Mouse (Mus musculus): Measurements from ENCODE around the gene Mrpl54. TPM values are rescaled to one million over a fixed set of nuclear protein-coding genes. Genes with fewer than 3 reads are reported as not detected.
A peak's percentile ranks its signal among the peaks of the same experiment; 100 is the strongest.

The Mrpl54 gene
- polyA plus RNA-seq, 1 experiment from 2014 or later = 134 TPM

- H3K36me3 ChIP-seq = no peaks in the 10 kb centered on the region
- H3K27me3 ChIP-seq = peaks cover 13% of the 10 kb centered on the region
- DNase-seq = no peak
- H3K4me2 ChIP-seq = peak overlapping the region; percentile 95
- no peaks in the 10 kb centered on the region for H3K9me3 ChIP-seq (replicated peaks)
- WGBS (ENCODE audit: insufficient replicate concordance) = 2% methylated on average over 25 of the region's 25 CpGs
- no peak for ATAC-seq (ENCODE audit: low read depth)
- peak overlapping the region; percentile 85 for H3K9ac ChIP-seq
- H3K4me3 ChIP-seq (replicated peaks) = peak overlapping the region; percentile 76
- H3K4me1 ChIP-seq (replicated peaks) = peaks cover 83% of the 10 kb centered on the region
- H3K27ac ChIP-seq = peak overlapping the region; percentile 85
Observed at GRCm38 (mm10) chr10:81293334-81294030, 26.7 kb upstream of the Mrpl54 start.

DNA sequence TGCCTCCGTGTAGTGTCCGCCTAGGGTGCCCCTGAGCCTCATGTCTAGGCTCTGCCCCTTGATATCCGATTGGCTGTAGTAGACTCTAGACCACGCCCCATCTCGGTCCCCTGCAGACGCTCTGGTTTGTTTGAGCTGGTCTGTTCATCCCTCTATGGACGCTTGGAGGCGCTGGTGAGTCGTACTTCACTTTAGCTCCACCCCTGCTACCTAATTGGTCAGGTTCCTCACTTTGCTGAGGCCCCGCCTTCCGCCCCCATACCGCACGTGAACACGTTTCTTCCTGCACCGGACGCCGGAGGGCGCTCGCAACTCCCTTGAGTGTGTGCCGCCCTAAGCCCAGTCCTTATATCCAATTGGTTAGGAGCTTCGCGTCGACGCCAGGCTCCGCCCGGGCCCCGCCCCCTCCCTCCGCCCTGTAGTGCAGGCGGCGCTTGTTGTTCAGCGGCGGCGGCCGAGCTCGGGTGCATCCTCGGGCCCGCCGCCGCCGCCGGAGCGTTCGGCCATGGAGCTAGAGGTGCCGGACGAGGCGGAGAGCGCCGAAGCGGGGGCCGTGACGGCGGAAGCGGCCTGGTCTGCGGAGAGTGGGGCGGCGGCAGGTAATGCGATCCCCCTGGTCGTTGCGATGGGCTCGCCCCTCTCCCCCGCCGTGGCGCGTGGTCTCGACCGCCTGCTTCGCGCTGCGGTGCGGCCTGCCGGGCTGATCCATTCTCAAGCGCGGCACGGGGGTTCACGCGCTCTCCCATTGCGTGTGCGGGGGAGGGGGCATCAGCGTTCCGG, 26.0 kb upstream of the Mrpl54 start, which contains the start of gene Pip5k1c:
Gene Pip5k1c (plus strand): TSS at position 410 of the 780 bp plus-strand sequence.
- Histone ChIP-seq H3K9me3 (replicated peaks) (no peaks in the 10 kb centered on the region), H3K27ac (peak within 1 kb of the TSS; percentile 85), H3K4me3 (replicated peaks) (peak within 1 kb of the TSS; percentile 76), H3K4me2 (peak within 1 kb of the TSS; percentile 95), H3K9ac (peak within 1 kb of the TSS; percentile 85), H3K27me3 (peaks cover 13% of the 10 kb centered on the region), H3K4me1 (replicated peaks) (peaks cover 82% of the 10 kb centered on the region), H3K36me3 (no peaks in the 10 kb centered on the region)
- under 1% methylated on average over 64 of the region's 80 CpGs for WGBS (ENCODE audit: insufficient replicate concordance)
- DNase-seq (peak; percentile 100), ATAC-seq (ENCODE audit: low read depth) (peak; percentile 93)

GRCm38 (mm10) chr10:81291511-81292104, 24.9 kb upstream of the Mrpl54 start, which contains the start of gene Tjp3:
Gene Tjp3 (minus strand): TSS chr10:81291581.
- ATAC-seq (ENCODE audit: low read depth) = no peak
- 47% methylated on average over 9 of the region's 9 CpGs for WGBS (ENCODE audit: insufficient replicate concordance)

DNA sequence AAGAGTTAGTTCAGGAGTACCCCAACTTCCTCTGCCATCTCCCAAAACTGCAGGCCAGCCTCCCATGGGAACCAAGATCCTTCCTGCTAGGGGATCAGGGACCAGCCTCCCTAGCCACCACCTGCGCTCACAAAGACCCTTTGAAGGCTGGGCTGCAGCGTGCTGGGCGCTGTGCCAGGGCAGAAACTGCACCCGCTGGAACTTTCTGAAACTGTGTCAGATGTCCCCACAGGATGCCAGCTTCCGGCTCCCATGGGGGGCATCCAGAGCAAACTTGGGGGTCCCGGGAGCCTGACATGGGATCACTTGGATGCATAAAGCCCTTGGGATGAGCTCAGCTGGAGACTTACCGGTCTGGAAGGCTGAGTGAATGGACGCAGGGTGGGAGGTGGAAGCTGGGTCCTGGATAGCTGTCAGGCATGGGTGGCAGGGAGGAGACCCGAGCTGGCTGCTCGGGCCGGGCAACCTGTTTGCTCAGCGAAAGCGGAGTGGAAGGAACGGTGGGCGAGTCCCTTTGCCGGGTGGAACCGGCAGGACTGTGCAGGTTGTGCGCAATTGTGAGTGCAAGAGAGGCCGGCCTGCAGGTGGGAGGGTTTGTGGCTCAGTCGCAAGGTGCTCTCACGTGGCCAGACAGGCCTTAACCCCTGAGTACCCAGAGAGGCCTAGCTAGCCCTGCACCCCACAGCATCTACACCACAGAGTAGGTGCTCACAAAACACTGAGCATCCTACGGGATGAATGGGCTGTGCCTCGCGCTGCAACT, 24.1 kb upstream of the Mrpl54 start:
- no peaks in the 10 kb centered on the region for H3K36me3 ChIP-seq
- no peaks in the 10 kb centered on the region for H3K9me3 ChIP-seq (replicated peaks)
- H3K4me2 ChIP-seq = peak overlapping the region; percentile 3; the same call in 1 of the 2 replicates
- H3K27me3 ChIP-seq = peaks cover 17% of the 10 kb centered on the region
- ATAC-seq (ENCODE audit: low read depth) (no peak), DNase-seq (no peak)
- no peak overlapping the region for H3K4me3 ChIP-seq (replicated peaks)
- H3K27ac ChIP-seq = no peak overlapping the region
- 56% methylated on average over 24 of the region's 24 CpGs for WGBS (ENCODE audit: insufficient replicate concordance)
- H3K9ac ChIP-seq = no peak overlapping the region
- H3K4me1 ChIP-seq (replicated peaks) = peaks cover 77% of the 10 kb centered on the region

More at GRCm38 (mm10) chr10:81291511-81292104, 24.9 kb upstream of the Mrpl54 start, which contains the start of gene Tjp3:
- no peak for DNase-seq
- Histone ChIP-seq H3K4me1 (replicated peaks) (peaks cover 77% of the 10 kb centered on the region), H3K36me3 (no peaks in the 10 kb centered on the region), H3K9me3 (replicated peaks) (no peaks in the 10 kb centered on the region), H3K27ac (peak within 1 kb of the TSS; percentile 60), H3K9ac (no peak within 1 kb of the TSS), H3K4me3 (replicated peaks) (0 out of 2 replicates have a peak within 1 kb of the TSS, but pooled peaks have one; percentile 1), H3K27me3 (peaks cover 13% of the 10 kb centered on the region), H3K4me2 (peak within 1 kb of the TSS; percentile 33)

- Histone ChIP-seq H3K36me3 (no peaks in the 10 kb centered on the region), H3K4me1 (replicated peaks) (peaks cover 77% of the 10 kb centered on the region), H3K4me3 (replicated peaks) (no peak overlapping the region), H3K27ac (no peak overlapping the region), H3K9me3 (replicated peaks) (no peaks in the 10 kb centered on the region), H3K9ac (no peak overlapping the region), H3K4me2 (no peak overlapping the region), H3K27me3 (peaks cover 27% of the 10 kb centered on the region)
- no peak for DNase-seq
- WGBS (ENCODE audit: insufficient replicate concordance) = 57% methylated on average over 14 of the region's 14 CpGs
- no peak for ATAC-seq (ENCODE audit: low read depth)
Observed at GRCm38 (mm10) chr10:81289811-81290210, 23.1 kb upstream of the Mrpl54 start.

- DNase-seq = peak; percentile 47
Observed at GRCm38 (mm10) chr10:81289278-81289677, 22.5 kb upstream of the Mrpl54 start.

DNA sequence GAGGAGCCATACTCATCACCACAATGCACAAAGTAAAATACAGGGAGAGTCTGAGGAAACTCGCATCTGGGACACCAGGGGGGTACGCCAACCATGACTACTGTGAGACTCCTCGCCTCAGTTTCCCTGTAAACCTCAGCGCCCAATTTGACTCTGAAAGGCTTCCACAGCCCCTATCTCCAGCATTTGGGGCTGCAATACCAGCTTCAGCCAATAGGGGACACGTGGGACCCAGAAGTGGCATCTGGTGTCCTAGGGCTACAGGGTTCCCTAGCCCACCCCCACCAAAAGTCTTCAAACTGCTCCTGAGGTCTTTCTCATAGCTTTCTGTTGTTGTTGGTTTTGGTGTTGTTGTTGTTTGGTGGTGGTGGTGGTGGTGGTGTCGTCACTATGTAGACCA, 21.9 kb upstream of the Mrpl54 start:
- H3K27me3 ChIP-seq = peaks cover 39% of the 10 kb centered on the region
- ATAC-seq (ENCODE audit: low read depth) (no peak), DNase-seq (no peak)
- H3K36me3 ChIP-seq = no peaks in the 10 kb centered on the region
- H3K4me2 ChIP-seq = no peak overlapping the region
- no peak overlapping the region for H3K27ac ChIP-seq
- H3K4me3 ChIP-seq (replicated peaks) = no peak overlapping the region
- H3K4me1 ChIP-seq (replicated peaks) = peaks cover 67% of the 10 kb centered on the region
- H3K9ac ChIP-seq = no peak overlapping the region
- WGBS (ENCODE audit: insufficient replicate concordance) = 24% methylated on average over 6 of the region's 6 CpGs
- H3K9me3 ChIP-seq (replicated peaks) = no peaks in the 10 kb centered on the region

More at GRCm38 (mm10) chr10:81289278-81289677, 22.5 kb upstream of the Mrpl54 start:
- Histone ChIP-seq H3K4me2 (no peak overlapping the region), H3K9me3 (replicated peaks) (no peaks in the 10 kb centered on the region), H3K27ac (no peak overlapping the region), H3K4me1 (replicated peaks) (peaks cover 74% of the 10 kb centered on the region), H3K27me3 (peaks cover 33% of the 10 kb centered on the region), H3K4me3 (replicated peaks) (no peak overlapping the region), H3K36me3 (no peaks in the 10 kb centered on the region), H3K9ac (no peak overlapping the region)
- no peak for ATAC-seq (ENCODE audit: low read depth)
- 8% methylated on average over 7 of the region's 7 CpGs for WGBS (ENCODE audit: insufficient replicate concordance)

DNA sequence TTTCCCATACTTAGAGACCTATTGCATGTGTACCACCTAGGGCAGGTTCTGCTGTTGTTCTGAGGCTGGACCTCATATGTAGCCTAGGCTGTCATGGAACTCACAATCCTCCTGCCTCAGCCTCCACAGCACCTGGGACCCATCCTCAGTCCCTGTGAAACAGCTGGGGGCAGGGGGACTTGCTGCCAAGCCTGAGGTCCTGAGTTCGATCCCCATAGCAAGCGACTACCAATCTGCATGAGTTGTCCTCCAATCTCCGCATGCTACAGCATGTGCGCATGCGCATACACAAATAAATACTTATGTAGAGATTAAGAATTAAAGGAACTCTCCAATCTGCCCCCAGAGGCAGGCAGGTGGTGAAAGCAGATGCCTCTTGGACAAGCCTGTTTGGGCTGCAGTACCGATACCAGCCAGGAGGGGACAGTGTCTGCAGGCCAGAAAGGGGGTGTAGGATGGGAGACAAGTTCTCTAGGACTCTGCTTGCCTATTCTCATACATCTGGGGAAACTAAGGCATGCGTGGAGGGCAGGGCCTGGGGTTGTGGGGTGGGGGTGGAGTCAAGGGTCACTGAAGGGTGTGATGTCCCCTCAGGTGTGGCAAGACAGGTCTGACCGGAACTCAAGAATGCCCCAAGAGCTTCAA, 20.9 kb upstream of the Mrpl54 start:
- Histone ChIP-seq H3K36me3 (no peaks in the 10 kb centered on the region), H3K4me2 (no peak overlapping the region), H3K9me3 (replicated peaks) (no peaks in the 10 kb centered on the region), H3K27ac (no peak overlapping the region), H3K4me3 (replicated peaks) (no peak overlapping the region), H3K9ac (no peak overlapping the region), H3K27me3 (peaks cover 49% of the 10 kb centered on the region), H3K4me1 (replicated peaks) (peaks cover 62% of the 10 kb centered on the region)
- ATAC-seq (ENCODE audit: low read depth) (no peak), DNase-seq (peak; percentile 63)
- 52% methylated on average over 8 of the region's 8 CpGs for WGBS (ENCODE audit: insufficient replicate concordance)

GRCm38 (mm10) chr10:81286586-81286985, 19.9 kb upstream of the Mrpl54 start:
- H3K4me3 ChIP-seq (replicated peaks) = peak overlapping the region; percentile 53; the same call in 1 of the 2 replicates
- H3K4me2 ChIP-seq = peak overlapping the region; percentile 74; the same call in 1 of the 2 replicates
- H3K9me3 ChIP-seq (replicated peaks) = no peaks in the 10 kb centered on the region
- DNase-seq (no peak), ATAC-seq (ENCODE audit: low read depth) (no peak)
- no peaks in the 10 kb centered on the region for H3K36me3 ChIP-seq
- H3K9ac ChIP-seq = no peak overlapping the region
- no peak overlapping the region for H3K27ac ChIP-seq
- H3K4me1 ChIP-seq (replicated peaks) = peaks cover 53% of the 10 kb centered on the region
- 34% methylated on average over 6 of the region's 6 CpGs for WGBS (ENCODE audit: insufficient replicate concordance)
- H3K27me3 ChIP-seq = peaks cover 59% of the 10 kb centered on the region

GRCm38 (mm10) chr10:81285694-81286450, 19.1 kb upstream of the Mrpl54 start:
- DNase-seq = peak; percentile 83
- Histone ChIP-seq H3K4me2 (peak overlapping the region; percentile 74), H3K9ac (peak overlapping the region; percentile 64), H3K27ac (0 out of 2 replicates have a peak overlapping the region, but pooled peaks have one; percentile 34), H3K4me1 (replicated peaks) (peaks cover 46% of the 10 kb centered on the region), H3K4me3 (replicated peaks) (peak overlapping the region; percentile 53), H3K27me3 (peaks cover 65% of the 10 kb centered on the region), H3K36me3 (no peaks in the 10 kb centered on the region), H3K9me3 (replicated peaks) (no peaks in the 10 kb centered on the region)
- 1% methylated on average over 54 of the region's 54 CpGs for WGBS (ENCODE audit: insufficient replicate concordance)
- peak; percentile 72 for ATAC-seq (ENCODE audit: low read depth)
